Mouse (Mus musculus) 3134 (cell line): ENCODE data around the gene Tmem45b.
A peak's percentile ranks its signal among the peaks of the same experiment; 100 is the strongest.

Source experiments
- DNase-seq: peaks from one replicate; pipeline ENCODE4 v3.0.0-alpha.2; 2011; ENCODE audit warnings: low spot score; ENCODE audit not compliant: insufficient read length; ENCODE audit errors: extremely low read depth

Gene Tmem45b

GRCm38 (mm10) chr9:31405217-31405616 lies 59.0 kb downstream of the Tmem45b start:
- DNase-seq = no peak

GRCm38 (mm10) chr9:31404311-31404710 lies 60.0 kb downstream of the Tmem45b start:
- no peak for DNase-seq

GRCm38 (mm10) chr9:31400441-31400840 lies 63.8 kb downstream of the Tmem45b start:
- DNase-seq = no peak

GRCm38 (mm10) chr9:31387206-31387605 lies 77.1 kb downstream of the Tmem45b start:
- DNase-seq = no peak

GRCm38 (mm10) chr9:31386368-31387180 lies 77.7 kb downstream of the Tmem45b start:
- DNase-seq = no peak

GRCm38 (mm10) chr9:31385947-31386354 lies 78.3 kb downstream of the Tmem45b start, which contains the start of gene Nfrkb:
TSS of gene Nfrkb (plus strand) at chr9:31386192.
- peak; percentile 91 for DNase-seq

- DNase-seq = no peak
Observed at GRCm38 (mm10) chr9:31385500-31385869, 78.8 kb downstream of the Tmem45b start.

- no peak for DNase-seq
Observed at GRCm38 (mm10) chr9:31384786-31385499, 79.3 kb downstream of the Tmem45b start.

- no peak for DNase-seq
Observed at GRCm38 (mm10) chr9:31376661-31377060, 87.6 kb downstream of the Tmem45b start.
